Mouse (Mus musculus): ENCODE measurements around the gene Tnfrsf9. TPM values are rescaled to one million over a fixed set of nuclear protein-coding genes. Genes with fewer than 3 reads are reported as not detected.

Tnfrsf9 gene
- polyA plus RNA-seq, 1 experiment from 2014 or later = 2.5 TPM

- WGBS = 34% methylated on average over 20 of the region's 20 CpGs
- H3K9ac ChIP-seq (ENCODE audit: low read depth, low read length) = peak overlapping the region; percentile 1; the same call in 1 of the 2 replicates
- H3K9me3 ChIP-seq (ENCODE audit: control insufficient read depth, low read length) = no peaks in the 10 kb centered on the region
- H3K27ac ChIP-seq (ENCODE audit: low read length) = peak overlapping the region; percentile 53; the same call in 1 of the 2 replicates
- H3K4me2 ChIP-seq (ENCODE audit: low read depth, low read length) = peak overlapping the region; percentile 7
- H3K4me1 ChIP-seq (ENCODE audit: control insufficient read depth, insufficient read depth, low read length) = peaks cover 12% of the 10 kb centered on the region; the same call in 1 of the 2 replicates
- peak; percentile 56 for ATAC-seq
- H3K27me3 ChIP-seq (replicated peaks; ENCODE audit: control insufficient read depth, insufficient read depth, low read length) = no peaks in the 10 kb centered on the region
- no peaks in the 10 kb centered on the region for H3K36me3 ChIP-seq (ENCODE audit: control insufficient read depth, insufficient read depth, low read length)
- H3K4me3 ChIP-seq (ENCODE audit: low read length) = no peak overlapping the region
Observed at GRCm38 (mm10) chr4:150889273-150889954, 24.9 kb upstream of the Tnfrsf9 start.

GRCm38 (mm10) chr4:150889955-150890315, 24.4 kb upstream of the Tnfrsf9 start:
- Histone ChIP-seq H3K27me3 (replicated peaks; ENCODE audit: control insufficient read depth, insufficient read depth, low read length) (no peaks in the 10 kb centered on the region), H3K9ac (ENCODE audit: low read depth, low read length) (peak overlapping the region; percentile 1; the same call in 1 of the 2 replicates), H3K4me1 (ENCODE audit: control insufficient read depth, insufficient read depth, low read length) (peaks cover 14% of the 10 kb centered on the region; the same call in 1 of the 2 replicates), H3K27ac (ENCODE audit: low read length) (peak overlapping the region; percentile 53), H3K9me3 (ENCODE audit: control insufficient read depth, low read length) (no peaks in the 10 kb centered on the region), H3K36me3 (ENCODE audit: control insufficient read depth, insufficient read depth, low read length) (no peaks in the 10 kb centered on the region), H3K4me2 (ENCODE audit: low read depth, low read length) (peak overlapping the region; percentile 7), H3K4me3 (ENCODE audit: low read length) (no peak overlapping the region)
- ATAC-seq = peak; percentile 82
- 27% methylated on average over 13 of the region's 13 CpGs for WGBS

- Histone ChIP-seq H3K27ac (ENCODE audit: low read length) (no peak overlapping the region), H3K4me1 (ENCODE audit: control insufficient read depth, insufficient read depth, low read length) (peaks cover 17% of the 10 kb centered on the region), H3K36me3 (ENCODE audit: control insufficient read depth, insufficient read depth, low read length) (no peaks in the 10 kb centered on the region), H3K9me3 (ENCODE audit: control insufficient read depth, low read length) (no peaks in the 10 kb centered on the region), H3K4me3 (ENCODE audit: low read length) (no peak overlapping the region), H3K4me2 (ENCODE audit: low read depth, low read length) (no peak overlapping the region), H3K27me3 (replicated peaks; ENCODE audit: control insufficient read depth, insufficient read depth, low read length) (no peaks in the 10 kb centered on the region), H3K9ac (ENCODE audit: low read depth, low read length) (no peak overlapping the region)
- ATAC-seq = no peak
- 67% methylated on average over 5 of the region's 5 CpGs for WGBS
Observed at GRCm38 (mm10) chr4:150891308-150891707, 23.1 kb upstream of the Tnfrsf9 start.

- Histone ChIP-seq H3K9ac (ENCODE audit: low read depth, low read length) (0 out of 2 replicates have a peak overlapping the region, but pooled peaks have one; percentile 26), H3K36me3 (ENCODE audit: control insufficient read depth, insufficient read depth, low read length) (peaks cover 7% of the 10 kb centered on the region), H3K9me3 (ENCODE audit: control insufficient read depth, low read length) (no peaks in the 10 kb centered on the region), H3K4me1 (ENCODE audit: control insufficient read depth, insufficient read depth, low read length) (peaks cover 12% of the 10 kb centered on the region), H3K27ac (ENCODE audit: low read length) (no peak overlapping the region), H3K4me2 (ENCODE audit: low read depth, low read length) (no peak overlapping the region), H3K27me3 (replicated peaks; ENCODE audit: control insufficient read depth, insufficient read depth, low read length) (no peaks in the 10 kb centered on the region), H3K4me3 (ENCODE audit: low read length) (no peak overlapping the region)
- 62% methylated on average over 8 of the region's 8 CpGs for WGBS
- ATAC-seq = 0 out of 2 replicates have a peak, but pooled peaks have one; percentile 6
Observed at GRCm38 (mm10) chr4:150894718-150895501, 19.5 kb upstream of the Tnfrsf9 start.

- no peak for ATAC-seq
- no peak overlapping the region for H3K4me3 ChIP-seq (ENCODE audit: low read length)
- peaks cover 5% of the 10 kb centered on the region for H3K4me1 ChIP-seq (ENCODE audit: control insufficient read depth, insufficient read depth, low read length)
- no peak overlapping the region for H3K4me2 ChIP-seq (ENCODE audit: low read depth, low read length)
- no peak overlapping the region for H3K27ac ChIP-seq (ENCODE audit: low read length)
- H3K9me3 ChIP-seq (ENCODE audit: control insufficient read depth, low read length) = no peaks in the 10 kb centered on the region
- 93% methylated on average over 26 of the region's 26 CpGs for WGBS
- no peak overlapping the region for H3K9ac ChIP-seq (ENCODE audit: low read depth, low read length)
- no peaks in the 10 kb centered on the region for H3K27me3 ChIP-seq (replicated peaks; ENCODE audit: control insufficient read depth, insufficient read depth, low read length)
- peaks cover 15% of the 10 kb centered on the region for H3K36me3 ChIP-seq (ENCODE audit: control insufficient read depth, insufficient read depth, low read length)
Observed at GRCm38 (mm10) chr4:150896896-150897624, 17.3 kb upstream of the Tnfrsf9 start.

- H3K9ac ChIP-seq (ENCODE audit: low read depth, low read length) = no peak overlapping the region
- H3K36me3 ChIP-seq (ENCODE audit: control insufficient read depth, insufficient read depth, low read length) = peaks cover 21% of the 10 kb centered on the region
- WGBS = 50% methylated on average over 13 of the region's 13 CpGs
- H3K4me2 ChIP-seq (ENCODE audit: low read depth, low read length) = no peak overlapping the region
- no peaks in the 10 kb centered on the region for H3K9me3 ChIP-seq (ENCODE audit: control insufficient read depth, low read length)
- H3K27me3 ChIP-seq (replicated peaks; ENCODE audit: control insufficient read depth, insufficient read depth, low read length) = no peaks in the 10 kb centered on the region
- no peak overlapping the region for H3K4me3 ChIP-seq (ENCODE audit: low read length)
- no peak overlapping the region for H3K27ac ChIP-seq (ENCODE audit: low read length)
- ATAC-seq = peak; percentile 67
- H3K4me1 ChIP-seq (ENCODE audit: control insufficient read depth, insufficient read depth, low read length) = peaks cover 5% of the 10 kb centered on the region
Observed at GRCm38 (mm10) chr4:150898716-150899365, 15.5 kb upstream of the Tnfrsf9 start.

GRCm38 (mm10) chr4:150900486-150900885, 13.9 kb upstream of the Tnfrsf9 start:
- no peak for ATAC-seq
- Histone ChIP-seq H3K9ac (ENCODE audit: low read depth, low read length) (no peak overlapping the region), H3K27ac (ENCODE audit: low read length) (no peak overlapping the region), H3K36me3 (ENCODE audit: control insufficient read depth, insufficient read depth, low read length) (peaks cover 21% of the 10 kb centered on the region), H3K4me1 (ENCODE audit: control insufficient read depth, insufficient read depth, low read length) (peaks cover 3% of the 10 kb centered on the region; the same call in 1 of the 2 replicates), H3K27me3 (replicated peaks; ENCODE audit: control insufficient read depth, insufficient read depth, low read length) (no peaks in the 10 kb centered on the region), H3K4me2 (ENCODE audit: low read depth, low read length) (no peak overlapping the region), H3K9me3 (ENCODE audit: control insufficient read depth, low read length) (no peaks in the 10 kb centered on the region), H3K4me3 (ENCODE audit: low read length) (no peak overlapping the region)
- 93% methylated on average over 13 of the region's 13 CpGs for WGBS

- Histone ChIP-seq H3K27me3 (replicated peaks; ENCODE audit: control insufficient read depth, insufficient read depth, low read length) (no peaks in the 10 kb centered on the region), H3K27ac (ENCODE audit: low read length) (no peak overlapping the region), H3K9me3 (ENCODE audit: control insufficient read depth, low read length) (no peaks in the 10 kb centered on the region), H3K9ac (ENCODE audit: low read depth, low read length) (no peak overlapping the region), H3K4me3 (ENCODE audit: low read length) (no peak overlapping the region), H3K4me1 (ENCODE audit: control insufficient read depth, insufficient read depth, low read length) (no peaks in the 10 kb centered on the region), H3K4me2 (ENCODE audit: low read depth, low read length) (no peak overlapping the region), H3K36me3 (ENCODE audit: control insufficient read depth, insufficient read depth, low read length) (peaks cover 21% of the 10 kb centered on the region)
- ATAC-seq = peak; percentile 44; the same call in 1 of the 2 replicates
- WGBS = 51% methylated on average over 9 of the region's 9 CpGs
Observed at GRCm38 (mm10) chr4:150901651-150902050, 12.7 kb upstream of the Tnfrsf9 start.

Measured in intestine, embryonic 16.5 days (tissue).